Mouse (Mus musculus): ENCODE measurements around the gene Khsrp.
A peak's percentile ranks its signal among the peaks of the same experiment; 100 is the strongest.

Gene Khsrp

GRCm38 (mm10) chr17:56986105-56986805, 45.1 kb downstream of the Khsrp start:
- peak in 1 of 2 experiments; percentile 5 for DNase-seq

GRCm38 (mm10) chr17:56985656-56986055, 45.7 kb downstream of the Khsrp start:
- DNase-seq: peak in 1 of 2 experiments; percentile 4

GRCm38 (mm10) chr17:56984886-56985285, 46.4 kb downstream of the Khsrp start:
- peak in 1 of 2 experiments; percentile 17 for DNase-seq

GRCm38 (mm10) chr17:56982013-56982412, 49.3 kb downstream of the Khsrp start, which contains the start of gene Acer1:
Gene Acer1, minus strand, starts transcription at chr17:56982126.
- DNase-seq: no peak

GRCm38 (mm10) chr17:56981049-56981448, 50.3 kb downstream of the Khsrp start:
- DNase-seq: no peak

- no peak for DNase-seq
Measured at GRCm38 (mm10) chr17:56979524-56979923, 51.8 kb downstream of the Khsrp start.

- DNase-seq: peak in 1 of 2 experiments; percentile 3
Measured at GRCm38 (mm10) chr17:56976531-56977390, 54.6 kb downstream of the Khsrp start.

GRCm38 (mm10) chr17:56975391-56975790, 55.9 kb downstream of the Khsrp start:
- DNase-seq: no peak

- no peak for DNase-seq
Measured at GRCm38 (mm10) chr17:56974708-56975240, 56.5 kb downstream of the Khsrp start.

GRCm38 (mm10) chr17:56973956-56974707, 57.2 kb downstream of the Khsrp start:
- no peak for DNase-seq

Data from lung, postnatal 4 days (tissue).